In the genomic region with DNA sequence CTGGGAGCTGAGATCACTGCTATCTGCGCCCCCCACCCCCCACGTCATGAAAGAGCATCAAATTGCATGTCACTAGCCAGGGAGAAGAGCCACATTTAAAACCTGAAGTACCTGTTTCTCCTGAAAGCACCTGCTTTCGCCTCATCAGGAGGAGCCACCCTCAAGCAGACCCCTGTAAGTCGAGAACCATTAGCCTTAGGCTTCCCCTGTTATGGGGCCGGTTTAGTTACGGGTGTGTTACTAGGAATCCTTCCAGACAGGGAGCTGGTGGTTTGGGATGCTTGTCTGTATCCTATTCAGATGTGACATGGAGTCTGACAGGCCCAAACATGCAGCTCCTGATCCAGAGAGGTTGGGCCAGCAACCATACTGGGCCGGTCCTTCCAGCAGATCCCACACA, we compare ENCODE assay signal across 27 mouse cellular contexts.
"Had no signal": no experiment of that assay in that cellular context is flagged by ENCODE, and none has a peak within 500 bp of the region (broad histone marks: within the 10 kb centered on the region; RNA-seq: fewer than 3 reads in every experiment).

No protein-coding gene starts in this region.

- H3K4me2 ChIP-seq: heart, embryonic 11.5 days; heart, embryonic 13.5 days; heart, embryonic 15.5 days; hindbrain, embryonic 13.5 days; hindbrain, embryonic 15.5 days; kidney, embryonic 15.5 days; limb, embryonic 12.5 days; liver, embryonic 11.5 days had no signal

- H3K27ac ChIP-seq: gastrocnemius, adult 2 months; heart, adult 2 months; heart, embryonic 13.5 days; heart, embryonic 15.5 days; hindbrain, embryonic 13.5 days; hindbrain, embryonic 15.5 days; hindbrain, postnatal 0 days; kidney, postnatal 0 days; limb, embryonic 12.5 days; liver, embryonic 14.5 days had no signal

- H3K36me3 ChIP-seq: heart, embryonic 13.5 days; heart, embryonic 15.5 days; hindbrain, embryonic 13.5 days; hindbrain, embryonic 15.5 days; kidney, embryonic 15.5 days; limb, embryonic 12.5 days had no signal

- H3K4me3 ChIP-seq: gastrocnemius, adult 2 months; heart, adult 2 months; heart, embryonic 13.5 days; heart, embryonic 15.5 days; hindbrain, embryonic 13.5 days; hindbrain, embryonic 15.5 days; kidney, embryonic 15.5 days; limb, embryonic 12.5 days had no signal

- ATAC-seq: hindbrain, postnatal 0 days had no signal

- DNase-seq: gastrocnemius, adult 2 months; gastrocnemius, postnatal 10 days; gastrocnemius, postnatal 36 days; heart, adult 11 months; heart, adult 2 months; heart, postnatal 14 days; heart, postnatal 36 days; kidney, adult 11 months; kidney, adult 2 months; kidney, adult 9 months; kidney, postnatal 14 days; kidney, postnatal 36 days; layer of hippocampus, adult 9-11 months; layer of hippocampus, postnatal 36 days; left cerebral cortex, postnatal 4 days; liver had no signal

- H3K9me3 ChIP-seq: heart, embryonic 13.5 days; heart, embryonic 15.5 days; hindbrain, embryonic 13.5 days; hindbrain, embryonic 15.5 days; kidney, embryonic 15.5 days; limb, embryonic 12.5 days had no signal

- H3K4me1 ChIP-seq: heart, embryonic 13.5 days; heart, embryonic 15.5 days; hindbrain, embryonic 13.5 days; hindbrain, embryonic 15.5 days had no signal

- H3K9ac ChIP-seq: heart, embryonic 13.5 days; heart, embryonic 15.5 days; hindbrain, embryonic 13.5 days; hindbrain, embryonic 15.5 days; kidney, embryonic 15.5 days; limb, embryonic 12.5 days; liver, embryonic 14.5 days had no signal
